Mouse (Mus musculus) ES-E14 (cell line): ENCODE data around the gene Smarcal1. TPM values are rescaled to one million over a fixed set of nuclear protein-coding genes. Genes with fewer than 3 reads are reported as not detected.

ENCODE experiments used
- DNase-seq: peaks from one replicate; pipeline ENCODE4 v3.0.0-alpha.2; 2013; ENCODE audit warnings: low read depth, low spot score
- H3K27ac ChIP-seq: 2 replicates; pipeline ENCODE4 v1.5.1; 2012; ENCODE audit warnings: low read depth, mild to moderate bottlenecking, low read length, moderate library complexity, mixed read lengths; ENCODE audit not compliant: poor library complexity, insufficient read depth, severe bottlenecking
- H3K36me3 ChIP-seq: 2 replicates; pipeline ENCODE4 v1.6.1; 2012; ENCODE audit warnings: mild to moderate bottlenecking, low read length, moderate library complexity, mixed read lengths; ENCODE audit not compliant: control insufficient read depth, poor library complexity, insufficient read depth, severe bottlenecking
- H3K4me1 ChIP-seq, 2 experiments: fragments of 150-350 bp in 1 of 2; sonication (generic) in 1 of 2; 2 replicates each; pipeline ENCODE4 v1.6.1; 2012; ENCODE audit warnings: low read length in 2 of 2, mild to moderate bottlenecking in 1 of 2, mixed read lengths in 1 of 2; ENCODE audit not compliant: control insufficient read depth in 2 of 2, insufficient read depth in 2 of 2, poor library complexity in 1 of 2
- H3K4me3 ChIP-seq, 2 experiments: fragments of 150-350 bp in 1 of 2; sonication (generic) in 1 of 2; 2 replicates each; pipeline ENCODE4 v1.5.1; 2012; ENCODE audit warnings: low read length in 2 of 2, low read depth in 1 of 2, mild to moderate bottlenecking in 1 of 2, mixed read lengths in 1 of 2; ENCODE audit not compliant: insufficient read depth in 1 of 2, poor library complexity in 1 of 2, severe bottlenecking in 1 of 2
- H3K9ac ChIP-seq: 2 replicates; pipeline ENCODE4 v1.6.1; 2012; ENCODE audit warnings: low read depth, mild to moderate bottlenecking, low read length, mixed read lengths; ENCODE audit not compliant: poor library complexity, insufficient read depth, severe bottlenecking
- H3K9me3 ChIP-seq: fragments of 150-350 bp; sonication (generic); 2 replicates; pipeline ENCODE4 v1.6.1; 2012; ENCODE audit warnings: low read depth, mild to moderate bottlenecking, low read length; ENCODE audit not compliant: control insufficient read depth, insufficient read depth
- CHD2 ChIP-seq: IDR thresholded peaks from 2 replicates; pipeline ENCODE4 v1.6.1; 2014; ENCODE audit warnings: mild to moderate bottlenecking, low read depth, low read length, inconsistent platforms
- HCFC1 ChIP-seq: IDR thresholded peaks from 2 replicates; pipeline ENCODE4 v1.6.1; 2012; ENCODE audit warnings: low read length, inconsistent platforms, borderline replicate concordance; ENCODE audit not compliant: insufficient read depth
- MAFK ChIP-seq: IDR thresholded peaks from 2 replicates; pipeline ENCODE4 v1.6.1; 2014; ENCODE audit warnings: mild to moderate bottlenecking, low read depth, low read length, inconsistent platforms; ENCODE audit not compliant: insufficient read depth
- ZC3H11A ChIP-seq: IDR thresholded peaks from 2 replicates; pipeline ENCODE4 v1.6.1; 2012; ENCODE audit warnings: low read depth, mild to moderate bottlenecking, inconsistent platforms, low read length, borderline replicate concordance
- ZNF384 ChIP-seq: IDR thresholded peaks from 2 replicates; pipeline ENCODE4 v1.6.1; 2012; ENCODE audit warnings: low read depth, low read length, inconsistent platforms
- in situ Hi-C, 2 experiments: fragments of 600-800 bp; cut with MboI; formaldehyde crosslinking; loops; one replicate each; pipeline ENCODE4 v1.15.1; 2025; ENCODE audit warnings: low sequenced_read_pairs in 2 of 2, inconsistent platforms in 1 of 2; ENCODE audit not compliant: unreplicated experiment in 2 of 2
- total RNA-seq: library from RNA; depleted of rRNA; stranded (reverse); fragments of 300-350 nt; gene quantifications from 2 replicates; pipeline ENCODE4 v1.2.3, GENCODE M21; 2012

Gene Smarcal1
- total RNA-seq, 1 experiment = 20.9 TPM

DNA sequence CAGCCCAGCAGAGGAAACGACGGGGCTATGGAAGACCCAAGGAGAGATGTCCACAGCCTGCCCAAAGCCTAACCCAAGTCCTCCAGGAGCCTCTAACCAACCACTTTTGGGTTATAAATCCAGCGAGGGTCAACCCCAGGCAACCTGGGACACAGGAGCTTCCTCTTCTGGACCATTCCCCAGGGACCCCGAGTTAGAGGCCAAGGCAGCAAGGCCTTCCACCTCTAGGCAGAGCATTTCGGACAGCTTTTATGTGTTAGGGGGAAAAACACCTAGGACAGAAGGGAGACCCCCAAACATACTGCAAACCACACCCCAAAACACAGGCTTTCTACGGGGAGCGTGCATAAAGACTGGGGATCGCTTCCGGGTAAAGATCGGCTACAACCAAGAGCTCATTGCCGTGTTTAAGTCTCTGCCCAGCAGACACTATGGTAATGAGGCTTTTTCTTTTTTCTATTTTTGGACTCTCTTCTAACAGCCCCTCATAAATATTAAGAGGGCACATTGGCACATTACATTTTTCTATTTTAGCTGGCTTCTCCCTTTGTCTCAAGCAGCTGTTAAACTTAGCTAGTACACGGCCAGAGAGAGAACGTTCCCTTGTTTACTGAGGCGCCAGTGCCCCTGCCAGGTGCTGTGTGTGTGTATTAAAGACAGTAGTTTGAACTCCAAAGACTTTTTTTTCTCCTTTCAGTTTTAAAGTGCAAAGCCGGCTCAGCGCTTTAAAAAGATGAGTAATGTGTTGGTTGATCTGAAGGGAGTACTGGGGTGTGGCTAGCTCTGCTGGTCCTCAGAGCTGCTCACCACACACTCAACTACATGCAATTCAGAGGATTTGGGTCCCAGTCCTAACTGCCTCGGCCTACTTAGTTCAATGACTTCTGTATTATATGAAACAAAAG is 3.2 kb downstream of the Smarcal1 start:
- TF ChIP-seq CHD2 (no peak), MAFK (no peak), ZNF384 (no peak), HCFC1 (no peak), ZC3H11A (no peak)
- H3K27ac ChIP-seq = no peak overlapping the region
- H3K4me1 ChIP-seq = peaks cover 0 to 3% of the 10 kb centered on the region in 2 experiments; a peak in 2 of 4 replicates
- no peak overlapping the region for H3K4me3 ChIP-seq
- H3K9ac ChIP-seq = no peak overlapping the region
- in situ Hi-C loops = no loop called here
- peaks cover 21% of the 10 kb centered on the region for H3K36me3 ChIP-seq
- no peak for DNase-seq
- no peaks in the 10 kb centered on the region for H3K9me3 ChIP-seq

DNA sequence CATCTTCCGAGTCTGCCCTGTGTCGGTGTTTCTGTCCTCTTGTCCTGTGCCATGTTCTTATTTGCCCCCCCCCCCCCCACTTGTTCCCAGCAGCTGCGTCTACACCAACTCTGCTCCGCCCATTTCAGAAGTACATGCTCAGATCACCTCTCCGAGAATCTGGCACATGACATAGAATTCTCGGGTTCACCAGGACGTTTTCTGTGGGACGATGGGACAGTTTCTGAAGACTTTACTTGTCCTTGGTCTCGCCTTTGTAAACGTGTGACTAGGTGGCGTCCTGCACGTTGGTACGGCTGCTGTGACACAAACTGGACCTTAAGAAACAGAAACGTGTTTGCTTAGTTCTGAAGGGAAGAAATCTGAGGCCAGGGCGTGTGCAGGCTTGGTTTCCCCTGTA is 4.5 kb downstream of the Smarcal1 start:
- no peak overlapping the region for H3K4me3 ChIP-seq
- peaks cover 25% of the 10 kb centered on the region for H3K36me3 ChIP-seq
- H3K9ac ChIP-seq = no peak overlapping the region
- no peak overlapping the region for H3K27ac ChIP-seq
- H3K4me1 ChIP-seq = peaks cover 0 to 3% of the 10 kb centered on the region in 2 experiments; a peak in 2 of 4 replicates
- DNase-seq = no peak
- no peak for TF ChIP-seq HCFC1
- no peak for TF ChIP-seq ZNF384
- TF ChIP-seq MAFK = no peak
- no peak for TF ChIP-seq CHD2
- no peak for TF ChIP-seq ZC3H11A
- in situ Hi-C loops = no loop called here
- H3K9me3 ChIP-seq = no peaks in the 10 kb centered on the region

DNA sequence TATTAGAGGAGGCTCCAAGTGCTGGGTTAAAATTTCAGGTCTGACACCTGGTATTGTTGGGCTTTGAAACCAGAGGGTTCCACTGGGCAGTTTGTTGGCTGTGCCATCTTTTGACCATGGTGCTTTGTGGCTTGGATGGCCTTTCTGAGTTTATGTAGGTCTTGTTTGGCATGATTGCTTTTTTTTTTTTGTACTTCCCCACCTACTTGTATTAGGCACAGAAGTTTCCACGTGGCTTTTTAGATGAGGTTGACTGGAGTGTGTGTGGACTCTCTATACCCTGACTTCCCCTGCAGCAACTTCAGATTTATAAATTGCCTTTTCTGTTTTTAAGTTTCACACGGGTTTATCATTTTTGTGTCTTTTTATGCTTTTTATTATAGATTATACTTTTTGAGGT is 5.7 kb downstream of the Smarcal1 start:
- no peak for TF ChIP-seq ZNF384
- TF ChIP-seq CHD2 = no peak
- TF ChIP-seq HCFC1 = no peak
- no peak for TF ChIP-seq MAFK
- TF ChIP-seq ZC3H11A = no peak
- no peak overlapping the region for H3K27ac ChIP-seq
- H3K4me3 ChIP-seq = no peak overlapping the region
- H3K36me3 ChIP-seq = peaks cover 25% of the 10 kb centered on the region
- in situ Hi-C loops = no loop called here
- H3K4me1 ChIP-seq = peaks cover 0 to 3% of the 10 kb centered on the region in 2 experiments; a peak in 2 of 4 replicates
- DNase-seq = no peak
- no peak overlapping the region for H3K9ac ChIP-seq
- no peaks in the 10 kb centered on the region for H3K9me3 ChIP-seq

DNA sequence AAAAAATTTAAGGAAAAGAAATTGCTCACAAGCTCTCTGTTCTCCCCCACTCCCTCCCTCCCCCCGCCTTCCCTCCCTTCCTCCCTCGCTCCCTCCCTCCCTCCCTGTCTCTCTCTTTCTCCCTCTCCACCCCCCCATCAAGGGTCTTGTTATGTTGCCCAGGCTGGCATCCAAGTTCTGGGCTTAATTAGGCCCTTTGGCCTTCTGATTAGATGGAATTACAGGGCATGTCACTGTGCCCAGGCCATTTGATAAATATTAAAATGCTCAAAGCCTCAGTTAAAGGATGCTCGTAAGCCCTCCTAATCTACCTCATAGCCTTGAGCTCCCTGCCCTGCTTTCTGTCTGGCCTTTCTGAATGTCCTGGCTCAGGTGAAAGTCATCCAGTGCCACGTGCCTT is 7.6 kb downstream of the Smarcal1 start:
- H3K4me3 ChIP-seq = no peak overlapping the region
- no peak for DNase-seq
- H3K9ac ChIP-seq = no peak overlapping the region
- in situ Hi-C loops = no loop called here
- H3K4me1 ChIP-seq = no peaks in the 10 kb centered on the region; a peak in 1 of 4 replicates
- H3K9me3 ChIP-seq = no peaks in the 10 kb centered on the region
- peaks cover 23% of the 10 kb centered on the region for H3K36me3 ChIP-seq
- H3K27ac ChIP-seq = no peak overlapping the region
- TF ChIP-seq HCFC1 = no peak
- no peak for TF ChIP-seq MAFK
- TF ChIP-seq ZC3H11A = no peak
- TF ChIP-seq CHD2 = no peak
- no peak for TF ChIP-seq ZNF384
